Mouse (Mus musculus) left cerebral cortex, postnatal 36 days (tissue): ENCODE measurements around the gene Snd1. TPM values are rescaled to one million over a fixed set of nuclear protein-coding genes. Genes with fewer than 3 reads are reported as not detected.

Source experiments
- DNase-seq, 2 experiments: peaks; one replicate each; pipeline ENCODE4 v3.0.0; 2021 to 2022; ENCODE audit warnings: low spot score in 2 of 2, mixed read lengths in 1 of 2
- intact Hi-C: fragments of 180-260 bp; cut with DNase I; formaldehyde crosslinking; loops from one replicate; pipeline ENCODE4 v1.15.1; 2025
- total RNA-seq, 2 experiments: library from RNA; stranded (reverse); gene quantifications; 2 replicates each; pipeline ENCODE4 v1.2.3; 2021

Gene Snd1
- total RNA-seq, 2 experiments from 2014 or later, result 81.3 to 82.8 TPM

DNA sequence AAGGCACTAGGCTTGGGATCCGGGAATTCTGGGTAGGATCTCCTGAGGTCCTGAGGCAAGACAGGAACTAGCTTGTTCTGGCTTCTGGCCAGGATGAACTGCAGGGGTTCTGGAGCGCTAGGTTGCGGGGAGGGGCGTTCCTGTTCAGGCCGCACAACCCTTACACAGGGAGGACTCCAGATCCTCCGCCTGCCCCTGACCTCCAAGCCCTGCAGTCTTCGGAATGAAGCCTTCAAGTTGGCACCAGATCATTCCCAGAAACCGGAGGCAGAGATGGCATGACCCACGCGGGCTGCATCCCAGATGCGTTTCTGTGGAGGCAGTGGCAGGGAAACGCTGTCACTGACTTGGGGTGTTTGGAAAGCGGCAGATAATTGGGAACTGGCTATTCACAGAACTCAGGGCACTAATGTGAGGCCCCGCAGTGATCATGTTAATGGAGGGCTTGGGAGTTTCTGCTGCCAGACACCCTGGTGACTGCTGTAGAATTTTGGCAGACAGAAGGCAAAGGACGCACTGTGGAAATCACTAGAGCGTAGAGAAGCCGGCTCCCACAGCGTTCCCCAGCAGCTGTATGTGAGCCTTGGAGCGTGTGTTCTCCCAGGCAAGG lies 457.5 kb downstream of the Snd1 start:
- no peak for DNase-seq
- intact Hi-C loops, result no loop called here

GRCm38 (mm10) chr6:28935736-28936135 lies 460.8 kb downstream of the Snd1 start:
- DNase-seq, result no peak
- intact Hi-C loops, result no loop called here

- intact Hi-C loops, result loop anchor here (5.0 kb wide), 1 partner anchor 105 kb away; no protein-coding TSS in a partner anchor
- DNase-seq, result no peak
These were observed 472.3 kb downstream of the Snd1 start for GRCm38 (mm10) chr6:28947254-28947653.

DNA sequence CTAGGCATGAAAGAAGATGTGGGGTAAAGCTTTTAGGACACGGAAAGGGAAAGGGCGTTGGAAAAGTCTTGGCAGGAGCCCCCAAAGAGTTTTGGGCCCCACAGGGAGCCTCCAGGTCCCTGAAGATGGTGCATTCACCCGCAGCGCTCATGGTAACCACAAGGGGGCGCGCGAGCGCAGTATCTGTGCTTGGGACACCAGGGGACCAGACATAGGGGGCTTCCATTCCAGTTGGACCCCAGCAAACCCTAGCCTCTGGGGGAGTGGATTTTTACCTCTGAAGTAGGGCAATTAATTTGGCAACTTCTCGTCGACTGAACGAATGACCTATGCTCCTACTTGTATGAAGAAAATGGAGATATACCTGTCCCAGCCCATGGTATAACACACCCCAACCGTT lies 474.3 kb downstream of the Snd1 start:
- DNase-seq, result peak; percentile 62 to 68
- intact Hi-C loops, result loop anchor here (2.0 to 5.0 kb wide), 2 partner anchors 74 to 107 kb away; no protein-coding TSS in a partner anchor

- DNase-seq, result peak; percentile 30 to 45
- intact Hi-C loops, result loop anchor here (10.0 kb wide), 1 partner anchor 189 kb away; no protein-coding TSS in a partner anchor
These were observed 480.6 kb downstream of the Snd1 start for GRCm38 (mm10) chr6:28955581-28955980.

GRCm38 (mm10) chr6:28957486-28957885 lies 482.5 kb downstream of the Snd1 start:
- intact Hi-C loops, result loop anchor here (10.0 kb wide), 1 partner anchor 187 kb away; no protein-coding TSS in a partner anchor
- no peak for DNase-seq

GRCm38 (mm10) chr6:28963178-28963577 lies 488.2 kb downstream of the Snd1 start:
- DNase-seq, result no peak
- intact Hi-C loops, result no loop called here

GRCm38 (mm10) chr6:28965264-28965663 lies 490.3 kb downstream of the Snd1 start:
- intact Hi-C loops, result no loop called here
- DNase-seq, result no peak

DNA sequence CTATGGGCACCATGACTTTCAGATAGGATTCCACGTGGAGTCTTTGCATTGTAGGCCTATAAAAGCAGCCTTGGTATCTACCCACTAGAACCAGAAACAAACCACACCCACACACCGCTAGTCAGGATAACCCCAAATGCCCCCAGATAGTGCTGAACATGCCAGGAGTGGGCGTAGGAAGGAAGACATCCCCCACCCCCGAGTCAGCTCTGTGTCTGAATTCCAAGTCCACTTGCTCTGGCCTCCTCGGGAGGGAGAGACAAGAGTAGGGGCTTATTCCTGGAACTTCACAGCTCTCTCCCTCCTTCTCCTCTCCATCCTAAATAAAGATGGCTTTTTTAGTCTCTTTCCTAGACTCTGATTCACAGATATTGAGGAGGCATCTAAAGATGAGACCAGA lies 494.7 kb downstream of the Snd1 start:
- DNase-seq, result peak; percentile 67 to 78
- intact Hi-C loops, result no loop called here

DNA sequence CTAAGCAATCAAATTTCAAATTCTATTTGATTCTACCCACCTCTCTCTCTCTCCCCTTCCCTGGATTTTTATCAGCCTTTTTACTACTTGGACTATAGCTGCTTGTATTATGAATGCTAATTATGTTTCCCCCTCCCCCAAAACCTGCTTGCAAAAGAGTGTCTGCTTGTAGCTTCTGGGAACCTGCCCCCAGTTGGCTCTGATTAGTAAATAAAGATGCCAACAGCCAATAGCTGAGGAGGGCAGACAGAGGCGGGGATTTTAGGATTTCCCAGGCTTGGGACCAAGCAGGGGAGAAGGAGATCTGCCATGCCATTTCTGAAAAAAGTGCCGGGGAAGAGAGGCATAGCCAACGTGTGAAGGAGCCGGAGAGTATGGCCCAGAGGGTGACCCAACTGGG lies 495.8 kb downstream of the Snd1 start:
- intact Hi-C loops, result no loop called here

DNA sequence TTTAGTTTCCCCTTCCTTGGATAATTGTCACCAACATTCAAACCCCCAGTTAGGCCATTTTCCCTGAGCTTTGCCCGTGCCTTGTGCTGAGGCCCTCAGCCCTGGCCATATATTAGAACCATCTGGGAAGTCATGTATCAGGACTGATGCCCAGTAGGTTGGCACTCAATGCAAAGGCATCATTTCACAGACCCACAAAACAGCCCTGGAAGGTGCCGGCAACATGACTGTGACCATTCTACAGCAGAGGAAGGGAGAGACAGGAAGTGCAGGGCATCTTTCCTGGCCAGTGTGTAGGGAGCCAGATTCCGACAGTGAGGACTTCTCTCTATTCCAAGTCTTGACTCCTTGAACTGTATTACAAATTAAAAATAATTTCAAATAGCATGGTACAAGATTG lies 499.6 kb downstream of the Snd1 start:
- DNase-seq, result no peak
- intact Hi-C loops, result no loop called here

More for the DNA sequence above, 495.8 kb downstream of the Snd1 start:
- no peak for DNase-seq

GRCm38 (mm10) chr6:28975106-28975505 lies 500.2 kb downstream of the Snd1 start:
- peak; percentile 43 to 53 for DNase-seq
- intact Hi-C loops, result no loop called here

- no peak for DNase-seq
- intact Hi-C loops, result no loop called here
These were observed 503.1 kb downstream of the Snd1 start for GRCm38 (mm10) chr6:28978031-28978430.

DNA sequence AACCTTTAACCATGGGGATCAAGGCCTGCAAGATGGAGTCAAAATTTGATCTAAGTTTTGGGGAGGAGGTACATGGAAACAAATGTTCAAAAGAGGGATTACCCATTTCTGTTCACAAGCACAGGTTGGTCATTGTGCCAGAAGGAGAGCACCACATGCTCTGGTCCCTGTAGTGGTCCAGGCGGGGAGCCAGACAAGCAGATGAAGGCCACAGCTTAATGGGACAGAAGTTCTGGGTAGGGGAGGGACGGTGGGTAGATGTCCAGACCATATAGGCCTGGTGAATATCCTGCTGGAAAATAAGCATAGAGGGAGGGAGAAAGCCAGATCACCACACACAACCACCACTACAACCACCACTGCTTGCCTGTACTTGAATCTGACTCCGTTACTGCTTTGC lies 503.9 kb downstream of the Snd1 start:
- intact Hi-C loops, result no loop called here

DNA sequence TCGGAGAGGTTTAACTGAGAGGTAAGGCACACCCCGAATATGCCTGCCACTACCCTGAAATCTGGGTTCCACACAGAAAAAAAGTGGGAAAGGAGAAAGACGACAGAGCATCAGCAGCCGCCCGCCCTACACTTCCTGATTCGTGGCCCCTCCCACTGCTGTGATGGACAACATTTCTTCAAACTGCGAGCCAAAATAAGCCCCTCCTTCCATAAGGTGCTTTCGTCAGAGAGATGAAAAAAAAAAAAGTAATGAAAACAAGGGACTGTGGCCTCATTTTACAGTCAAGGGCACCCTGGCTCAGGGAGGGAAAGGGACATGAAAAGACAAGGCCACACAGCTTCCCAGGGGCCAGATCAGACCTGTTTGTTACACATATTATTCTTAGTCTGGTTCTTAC lies 504.6 kb downstream of the Snd1 start:
- intact Hi-C loops, result no loop called here

More for the DNA sequence above, 503.9 kb downstream of the Snd1 start:
- DNase-seq, result no peak

GRCm38 (mm10) chr6:28980219-28980618 lies 505.3 kb downstream of the Snd1 start:
- no peak for DNase-seq
- intact Hi-C loops, result loop anchor here (5.0 kb wide), 1 partner anchor 42 kb away; no protein-coding TSS in a partner anchor

More for the DNA sequence above, 504.6 kb downstream of the Snd1 start:
- no peak for DNase-seq

- intact Hi-C loops, result loop anchor here (1.0 to 5.0 kb wide), 2 partner anchors 41 to 120 kb away; no protein-coding TSS in a partner anchor
- DNase-seq, result peak; percentile 74 to 84
These were observed 506.0 kb downstream of the Snd1 start for GRCm38 (mm10) chr6:28980750-28981584.

- intact Hi-C loops, result loop anchor here (1.0 to 5.0 kb wide), 2 partner anchors 41 to 120 kb away; no protein-coding TSS in a partner anchor
These were observed 506.6 kb downstream of the Snd1 start for GRCm38 (mm10) chr6:28981585-28981948.

GRCm38 (mm10) chr6:28981966-28982701 lies 507.2 kb downstream of the Snd1 start:
- peak; percentile 31 to 46 for DNase-seq
- intact Hi-C loops, result loop anchor here (1.0 to 5.0 kb wide), 2 partner anchors 40 to 119 kb away; no protein-coding TSS in a partner anchor

More at GRCm38 (mm10) chr6:28981585-28981948, 506.6 kb downstream of the Snd1 start:
- DNase-seq, result no peak

DNA sequence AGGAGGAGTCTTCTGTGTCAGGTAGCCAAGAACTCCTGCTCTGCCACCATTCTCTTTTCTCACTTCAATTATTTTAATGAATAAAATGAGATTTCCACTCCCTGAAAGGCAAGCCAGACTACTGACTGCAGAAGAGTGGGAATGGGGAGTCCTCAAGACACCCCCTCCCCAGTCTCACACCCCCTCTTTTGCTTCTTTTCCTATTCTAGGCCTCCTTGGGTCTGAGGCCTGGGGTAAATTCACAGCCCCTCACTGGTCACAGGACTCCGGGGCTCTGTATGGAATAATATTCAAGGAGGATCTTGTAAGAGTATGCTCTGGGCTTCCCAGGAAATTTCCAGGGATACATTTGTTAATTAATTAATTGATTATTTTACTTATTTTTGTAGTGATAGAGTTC lies 507.9 kb downstream of the Snd1 start:
- no peak for DNase-seq
- intact Hi-C loops, result loop anchor here (5.0 kb wide), 1 partner anchor 39 kb away; no protein-coding TSS in a partner anchor
